ENCODE assay signal across 10 mouse cellular contexts in genomic region chr10:123004475-123005236, GRCm38 (mm10).
DNase-seq lines count a peak whose midpoint lies in the region; ATAC-seq and TF ChIP-seq lines count a peak whose summit lies in the region.
"Had no signal": no experiment of that assay in that cellular context is flagged by ENCODE, and none has a peak within 500 bp of the region (broad histone marks: within the 10 kb centered on the region; RNA-seq: fewer than 3 reads in every experiment).

No protein-coding gene starts in this region.

- peaks cover 52% of the 10 kb centered on the region for H3K36me3 ChIP-seq in midbrain, embryonic 12.5 days
- peaks cover 19% of the 10 kb centered on the region for H3K36me3 ChIP-seq in midbrain, postnatal 0 days (ENCODE audit: insufficient read depth, low read length)
- H3K36me3 ChIP-seq in intestine, embryonic 15.5 days = 0 out of 2 replicates have a peak, but pooled peaks cover 4% of the 10 kb centered on the region
- H3K36me3 ChIP-seq in stomach, postnatal 0 days (ENCODE audit: control insufficient read depth, insufficient read depth, low read length) = peaks cover 13% of the 10 kb centered on the region

- no peak overlapping the region for H3K9ac ChIP-seq in midbrain, embryonic 12.5 days (replicated peaks)
- no peak overlapping the region for H3K9ac ChIP-seq in midbrain, postnatal 0 days (replicated peaks; ENCODE audit: low read length, poor library complexity, severe bottlenecking)
- H3K9ac ChIP-seq in intestine, embryonic 15.5 days = no peak overlapping the region
- no peak overlapping the region for H3K9ac ChIP-seq in stomach, postnatal 0 days (ENCODE audit: low read length)

- DNase-seq in cerebellum, adult 9-10 months = peak; percentile 38
- DNase-seq in midbrain, postnatal 0 days (ENCODE audit: low spot score) = no peak
- DNase-seq in stomach, postnatal 0 days (ENCODE audit: low spot score) = no peak
- DNase-seq in urinary bladder, postnatal 4 days (ENCODE audit: low spot score in 2 of 2) = no peak
- no peak for DNase-seq in adrenal gland, adult 18-20 months (ENCODE audit: low spot score in 2 of 2)
- DNase-seq: adrenal gland, postnatal 10 days had no signal

- H3K27ac ChIP-seq in midbrain, embryonic 12.5 days (replicated peaks) = no peak overlapping the region
- H3K27ac ChIP-seq in midbrain, postnatal 0 days (ENCODE audit: low read depth, low read length) = no peak overlapping the region
- no peak overlapping the region for H3K27ac ChIP-seq in intestine, embryonic 15.5 days
- H3K27ac ChIP-seq in stomach, postnatal 0 days (replicated peaks) = peak overlapping the region; percentile 41; the same call in 1 of the 2 replicates
- H3K27ac ChIP-seq: macrophage had no signal

- no peak for ATAC-seq in cerebellum, adult (ENCODE audit: insufficient number of reproducible peaks, low FRiP score, low TSS enrichment)
- peak; percentile 60; the same call in 1 of the 2 replicates for ATAC-seq in midbrain, embryonic 12.5 days (ENCODE audit: low FRiP score, low read depth)
- ATAC-seq in midbrain, postnatal 0 days (ENCODE audit: low FRiP score) = no peak
- peak; percentile 41 for ATAC-seq in intestine, embryonic 15.5 days
- peak; percentile 72 for ATAC-seq in stomach, postnatal 0 days (ENCODE audit: low FRiP score, low TSS enrichment)

- no peaks in the 10 kb centered on the region for H3K27me3 ChIP-seq in midbrain, embryonic 12.5 days
- H3K27me3 ChIP-seq in midbrain, postnatal 0 days (ENCODE audit: insufficient read depth, low read length) = no peaks in the 10 kb centered on the region
- H3K27me3 ChIP-seq in intestine, embryonic 15.5 days (replicated peaks) = no peaks in the 10 kb centered on the region
- H3K27me3 ChIP-seq in stomach, postnatal 0 days (ENCODE audit: control insufficient read depth, insufficient read depth, low read length) = no peaks in the 10 kb centered on the region

- TF ChIP-seq EP300 in stomach, postnatal 0 days (optimal IDR thresholded peaks at IDR 0.05) = no peak

- WGBS in midbrain, embryonic 12.5 days = 79% methylated on average over 15 of the region's 15 CpGs
- 81% methylated on average over 15 of the region's 15 CpGs for WGBS in midbrain, postnatal 0 days
- WGBS in intestine, embryonic 15.5 days = 67% methylated on average over 15 of the region's 15 CpGs
- WGBS in stomach, postnatal 0 days = 63% methylated on average over 15 of the region's 15 CpGs

- no peak overlapping the region for H3K4me3 ChIP-seq in midbrain, embryonic 12.5 days
- H3K4me3 ChIP-seq in midbrain, postnatal 0 days (ENCODE audit: low read depth, low read length) = no peak overlapping the region
- no peak overlapping the region for H3K4me3 ChIP-seq in intestine, embryonic 15.5 days (replicated peaks)
- H3K4me3 ChIP-seq in stomach, postnatal 0 days (ENCODE audit: low read depth, low read length) = no peak overlapping the region

- no peaks in the 10 kb centered on the region for H3K4me1 ChIP-seq in midbrain, embryonic 12.5 days
- no peaks in the 10 kb centered on the region for H3K4me1 ChIP-seq in midbrain, postnatal 0 days (ENCODE audit: insufficient read depth, low read length)
- no peaks in the 10 kb centered on the region for H3K4me1 ChIP-seq in intestine, embryonic 15.5 days (replicated peaks)
- no peaks in the 10 kb centered on the region for H3K4me1 ChIP-seq in stomach, postnatal 0 days (replicated peaks; ENCODE audit: control insufficient read depth, insufficient read depth)

- TF ChIP-seq CTCF in midbrain, postnatal 0 days (IDR thresholded peaks at IDR 0.05) = no peak
- no peak for TF ChIP-seq CTCF in stomach, postnatal 0 days (IDR thresholded peaks at IDR 0.05; ENCODE audit: low read depth)

- no peak overlapping the region for H3K4me2 ChIP-seq in midbrain, embryonic 12.5 days (replicated peaks)
- H3K4me2 ChIP-seq in midbrain, postnatal 0 days (ENCODE audit: low read depth, low read length, poor library complexity, severe bottlenecking) = no peak overlapping the region
- no peak overlapping the region for H3K4me2 ChIP-seq in intestine, embryonic 15.5 days (replicated peaks)
- no peak overlapping the region for H3K4me2 ChIP-seq in stomach, postnatal 0 days (replicated peaks; ENCODE audit: low read depth)

- no peaks in the 10 kb centered on the region for H3K9me3 ChIP-seq in midbrain, embryonic 12.5 days
- no peaks in the 10 kb centered on the region for H3K9me3 ChIP-seq in midbrain, postnatal 0 days (ENCODE audit: low read length)
- no peaks in the 10 kb centered on the region for H3K9me3 ChIP-seq in intestine, embryonic 15.5 days
- no peaks in the 10 kb centered on the region for H3K9me3 ChIP-seq in stomach, postnatal 0 days (ENCODE audit: control insufficient read depth, low read length)

Comparison
In these comparisons a context has a peak if more than half of its experiments do, and no peak if none do; other contexts are left out.
1. ATAC-seq: peak in midbrain, embryonic 12.5 days (single experiment), intestine, embryonic 15.5 days (single experiment) and stomach, postnatal 0 days (single experiment); none in cerebellum, adult (single experiment) and midbrain, postnatal 0 days (single experiment).